Mouse (Mus musculus): Measurements from ENCODE around the gene Npas1. TPM values are rescaled to one million over a fixed set of nuclear protein-coding genes. Genes with fewer than 3 reads are reported as not detected.

Npas1 gene
- polyA plus RNA-seq, 1 experiment from 2014 or later: 0.51 TPM

- WGBS: 88% methylated on average over 8 of the region's 8 CpGs
- Histone ChIP-seq H3K4me1 (peaks cover 10% of the 10 kb centered on the region), H3K9me3 (no peaks in the 10 kb centered on the region), H3K27ac (no peak overlapping the region), H3K27me3 (no peaks in the 10 kb centered on the region), H3K4me3 (no peak overlapping the region), H3K36me3 (peaks cover 66% of the 10 kb centered on the region), H3K4me2 (replicated peaks) (no peak overlapping the region), H3K9ac (0 out of 2 replicates have a peak overlapping the region, but pooled peaks have one; percentile 6)
- ATAC-seq (ENCODE audit: low FRiP score, low read depth): no peak
Measured at GRCm38 (mm10) chr7:16412220-16412896, 65.2 kb downstream of the Npas1 start.

GRCm38 (mm10) chr7:16411100-16411499, 66.4 kb downstream of the Npas1 start:
- H3K27ac ChIP-seq: no peak overlapping the region
- peaks cover 13% of the 10 kb centered on the region for H3K4me1 ChIP-seq
- H3K9me3 ChIP-seq: no peaks in the 10 kb centered on the region
- H3K27me3 ChIP-seq: no peaks in the 10 kb centered on the region
- no peak overlapping the region for H3K9ac ChIP-seq
- H3K36me3 ChIP-seq: peaks cover 54% of the 10 kb centered on the region
- no peak overlapping the region for H3K4me2 ChIP-seq (replicated peaks)
- 89% methylated on average over 5 of the region's 5 CpGs for WGBS
- no peak for ATAC-seq (ENCODE audit: low FRiP score, low read depth)
- H3K4me3 ChIP-seq: no peak overlapping the region

- no peak overlapping the region for H3K4me3 ChIP-seq
- no peak for ATAC-seq (ENCODE audit: low FRiP score, low read depth)
- H3K27ac ChIP-seq: no peak overlapping the region
- no peaks in the 10 kb centered on the region for H3K9me3 ChIP-seq
- peaks cover 29% of the 10 kb centered on the region for H3K36me3 ChIP-seq
- H3K27me3 ChIP-seq: no peaks in the 10 kb centered on the region
- 92% methylated on average over 3 of the region's 3 CpGs for WGBS
- H3K4me1 ChIP-seq: peaks cover 33% of the 10 kb centered on the region
- no peak overlapping the region for H3K9ac ChIP-seq
- no peak overlapping the region for H3K4me2 ChIP-seq (replicated peaks)
Measured at GRCm38 (mm10) chr7:16406978-16407377, 70.5 kb downstream of the Npas1 start.

Other genes with a start within 250 kb of the Npas1 start
- gene C5ar2, start 233.6 kb downstream of the Npas1 start, polyA plus RNA-seq (2015; fragmentation: Nextera tagmentation; extraction: Ambion mirVana): 0.09 and 0.10 TPM in 2 replicates
- 1.9 and 2.4 TPM in 2 replicates for gene C5ar1, start 218.2 kb downstream of the Npas1 start, polyA plus RNA-seq (2015; fragmentation: Nextera tagmentation; extraction: Ambion mirVana)
- gene Inafm1, start 204.1 kb downstream of the Npas1 start, polyA plus RNA-seq (2015; fragmentation: Nextera tagmentation; extraction: Ambion mirVana): 19.0 and 19.9 TPM in 2 replicates
- gene Ccdc9, start 190.9 kb downstream of the Npas1 start, polyA plus RNA-seq (2015; fragmentation: Nextera tagmentation; extraction: Ambion mirVana): 26.1 and 29.2 TPM in 2 replicates
- gene Bbc3, start 169.3 kb downstream of the Npas1 start, polyA plus RNA-seq (2015; fragmentation: Nextera tagmentation; extraction: Ambion mirVana): 5.0 and 5.1 TPM in 2 replicates
- 359 and 362 TPM in 2 replicates for gene Sae1, start 89.9 kb downstream of the Npas1 start, polyA plus RNA-seq (2015; fragmentation: Nextera tagmentation; extraction: Ambion mirVana)
- gene Zc3h4, start 76.8 kb downstream of the Npas1 start, polyA plus RNA-seq (2015; fragmentation: Nextera tagmentation; extraction: Ambion mirVana): 18.2 and 18.5 TPM in 2 replicates
- 44.2 and 44.9 TPM in 2 replicates for gene Tmem160, start 24.9 kb downstream of the Npas1 start, polyA plus RNA-seq (2015; fragmentation: Nextera tagmentation; extraction: Ambion mirVana)
- gene Arhgap35, start 137.3 kb upstream of the Npas1 start, polyA plus RNA-seq (2015; fragmentation: Nextera tagmentation; extraction: Ambion mirVana): 21.3 and 23.6 TPM in 2 replicates
- gene Ceacam15, start 198.0 kb upstream of the Npas1 start, polyA plus RNA-seq (2015; fragmentation: Nextera tagmentation; extraction: Ambion mirVana): not detected in 2 replicates
- gene Ceacam9, start 244.2 kb upstream of the Npas1 start, polyA plus RNA-seq (2015; fragmentation: Nextera tagmentation; extraction: Ambion mirVana): not detected in 2 replicates

Data from limb, embryonic 13.5 days (tissue).